In genomic region chr14:75963215-75963614, GRCm38 (mm10) we compare ENCODE assay signal across 17 mouse cellular contexts. TPM values are rescaled to one million over a fixed set of nuclear protein-coding genes. Genes with fewer than 3 reads are reported as not detected.
A peak's percentile ranks its signal among the peaks of the same experiment; 100 is the strongest.
DNase-seq lines count a peak whose midpoint lies in the region; ATAC-seq and TF ChIP-seq lines count a peak whose summit lies in the region.
"Had no signal": no experiment of that assay in that cellular context is flagged by ENCODE, and none has a peak within 500 bp of the region (broad histone marks: within the 10 kb centered on the region; RNA-seq: fewer than 3 reads in every experiment).

No protein-coding gene starts in this region.

- no peak overlapping the region for H3K4me2 ChIP-seq in forebrain, embryonic 12.5 days
- peak overlapping the region; percentile 44 for H3K4me2 ChIP-seq in midbrain, embryonic 14.5 days (ENCODE audit: low read length)
- H3K4me2 ChIP-seq in hindbrain, postnatal 0 days (ENCODE audit: low read depth, low read length): peak overlapping the region; percentile 53
- H3K4me2 ChIP-seq: embryonic facial prominence, embryonic 12.5 days; kidney, embryonic 15.5 days; liver, embryonic 15.5 days had no signal

- no peak for DNase-seq in forebrain, embryonic 10.5 days (ENCODE audit: extremely low spot score, low spot score)
- peak; percentile 54 for DNase-seq in midbrain, embryonic 14.5 days
- DNase-seq in midbrain, embryonic 10.5 days (ENCODE audit: low spot score): no peak
- peak; percentile 34 for DNase-seq in hindbrain, postnatal 0 days (ENCODE audit: low spot score)
- peak; percentile 6 for DNase-seq in retina, postnatal 1 day
- DNase-seq in natural killer cell, adult 2 months (ENCODE audit: low spot score in 2 of 2): no peak
- DNase-seq: cerebellum, adult 18-20 months; heart, postnatal 4 days; lung, postnatal 4 days had no signal

- H3K9ac ChIP-seq in forebrain, embryonic 12.5 days: no peak overlapping the region
- H3K9ac ChIP-seq in midbrain, embryonic 14.5 days (replicated peaks; ENCODE audit: low read length): peak overlapping the region; percentile 14; the same call in 1 of the 2 replicates
- H3K9ac ChIP-seq in hindbrain, postnatal 0 days (replicated peaks; ENCODE audit: low read length): peak overlapping the region; percentile 31; the same call in 1 of the 2 replicates
- H3K9ac ChIP-seq: embryonic facial prominence, embryonic 12.5 days; kidney, embryonic 15.5 days; liver, embryonic 15.5 days had no signal

- H3K4me3 ChIP-seq in forebrain, embryonic 12.5 days (replicated peaks): no peak overlapping the region
- H3K4me3 ChIP-seq in forebrain, embryonic 10.5 days: no peak overlapping the region
- peak overlapping the region; percentile 20 for H3K4me3 ChIP-seq in midbrain, embryonic 14.5 days (replicated peaks; ENCODE audit: low read depth, low read length)
- H3K4me3 ChIP-seq in midbrain, embryonic 10.5 days: no peak overlapping the region
- peak overlapping the region; percentile 35 for H3K4me3 ChIP-seq in hindbrain, postnatal 0 days (ENCODE audit: low read length)
- H3K4me3 ChIP-seq: embryonic facial prominence, embryonic 12.5 days; heart, embryonic 10.5 days; kidney, embryonic 15.5 days; liver, embryonic 15.5 days had no signal

- H3K27me3 ChIP-seq in forebrain, embryonic 12.5 days: no peaks in the 10 kb centered on the region
- H3K27me3 ChIP-seq in forebrain, embryonic 10.5 days (ENCODE audit: poor library complexity, severe bottlenecking): no peaks in the 10 kb centered on the region
- no peaks in the 10 kb centered on the region for H3K27me3 ChIP-seq in midbrain, embryonic 14.5 days (ENCODE audit: control insufficient read depth, insufficient read depth, low read length)
- no peaks in the 10 kb centered on the region for H3K27me3 ChIP-seq in midbrain, embryonic 10.5 days (ENCODE audit: low read depth, poor library complexity, severe bottlenecking)
- no peaks in the 10 kb centered on the region for H3K27me3 ChIP-seq in hindbrain, postnatal 0 days (ENCODE audit: insufficient read depth, low read length)
- H3K27me3 ChIP-seq: embryonic facial prominence, embryonic 12.5 days; kidney, embryonic 15.5 days; liver, embryonic 15.5 days had no signal

- ATAC-seq in forebrain, embryonic 12.5 days (ENCODE audit: low FRiP score): no peak
- ATAC-seq in midbrain, embryonic 14.5 days (ENCODE audit: low FRiP score, low TSS enrichment): no peak
- ATAC-seq in hindbrain, postnatal 0 days: no peak
- no peak for ATAC-seq in frontal cortex, adult (ENCODE audit: low TSS enrichment)

- no peaks in the 10 kb centered on the region for H3K9me3 ChIP-seq in forebrain, embryonic 12.5 days
- H3K9me3 ChIP-seq in forebrain, embryonic 10.5 days: no peaks in the 10 kb centered on the region
- no peaks in the 10 kb centered on the region for H3K9me3 ChIP-seq in midbrain, embryonic 14.5 days (ENCODE audit: control insufficient read depth, low read length)
- no peaks in the 10 kb centered on the region for H3K9me3 ChIP-seq in midbrain, embryonic 10.5 days (replicated peaks)
- H3K9me3 ChIP-seq in hindbrain, postnatal 0 days (ENCODE audit: low read length): no peaks in the 10 kb centered on the region
- H3K9me3 ChIP-seq: embryonic facial prominence, embryonic 12.5 days; heart, embryonic 10.5 days; kidney, embryonic 15.5 days; liver, embryonic 15.5 days had no signal

- no peak for TF ChIP-seq CTCF in hindbrain, postnatal 0 days (IDR thresholded peaks at IDR 0.05; ENCODE audit: low read depth)

- peaks cover 12% of the 10 kb centered on the region for H3K4me1 ChIP-seq in forebrain, embryonic 12.5 days
- H3K4me1 ChIP-seq in forebrain, embryonic 10.5 days: peaks cover 21% of the 10 kb centered on the region
- H3K4me1 ChIP-seq in midbrain, embryonic 14.5 days (ENCODE audit: control insufficient read depth, insufficient read depth, low read length): 0 out of 2 replicates have a peak, but pooled peaks cover 9% of the 10 kb centered on the region
- H3K4me1 ChIP-seq in midbrain, embryonic 10.5 days: no peaks in the 10 kb centered on the region
- H3K4me1 ChIP-seq in hindbrain, postnatal 0 days (ENCODE audit: insufficient read depth, low read length): no peaks in the 10 kb centered on the region
- H3K4me1 ChIP-seq: heart, embryonic 10.5 days; kidney, embryonic 15.5 days; liver, embryonic 15.5 days had no signal

- 0 out of 2 replicates have a peak overlapping the region, but pooled peaks have one; percentile 19 for H3K27ac ChIP-seq in forebrain, embryonic 12.5 days
- H3K27ac ChIP-seq in forebrain, embryonic 10.5 days: no peak overlapping the region
- peak overlapping the region; percentile 53; the same call in 1 of the 2 replicates for H3K27ac ChIP-seq in midbrain, embryonic 14.5 days (replicated peaks; ENCODE audit: low read depth, low read length)
- no peak overlapping the region for H3K27ac ChIP-seq in midbrain, embryonic 10.5 days (replicated peaks)
- H3K27ac ChIP-seq in hindbrain, postnatal 0 days: 0 out of 2 replicates have a peak overlapping the region, but pooled peaks have one; percentile 26
- H3K27ac ChIP-seq: embryonic facial prominence, embryonic 12.5 days; heart, embryonic 10.5 days; kidney, embryonic 15.5 days; liver, embryonic 15.5 days had no signal

- 24% methylated on average over 5 of the region's 5 CpGs for WGBS in forebrain, embryonic 12.5 days
- WGBS in forebrain, embryonic 10.5 days: 59% methylated on average over 5 of the region's 5 CpGs
- 31% methylated on average over 5 of the region's 5 CpGs for WGBS in midbrain, embryonic 14.5 days
- 70% methylated on average over 5 of the region's 5 CpGs for WGBS in midbrain, embryonic 10.5 days
- 28% methylated on average over 5 of the region's 5 CpGs for WGBS in hindbrain, postnatal 0 days

- no peaks in the 10 kb centered on the region for H3K36me3 ChIP-seq in forebrain, embryonic 12.5 days (replicated peaks)
- no peaks in the 10 kb centered on the region for H3K36me3 ChIP-seq in forebrain, embryonic 10.5 days (replicated peaks)
- no peaks in the 10 kb centered on the region for H3K36me3 ChIP-seq in midbrain, embryonic 14.5 days (ENCODE audit: control insufficient read depth, insufficient read depth, low read length)
- H3K36me3 ChIP-seq in midbrain, embryonic 10.5 days: no peaks in the 10 kb centered on the region
- H3K36me3 ChIP-seq in hindbrain, postnatal 0 days (ENCODE audit: insufficient read depth, low read length): no peaks in the 10 kb centered on the region
- H3K36me3 ChIP-seq: embryonic facial prominence, embryonic 12.5 days; heart, embryonic 10.5 days; kidney, embryonic 15.5 days; liver, embryonic 15.5 days had no signal

RNA-seq across cellular contexts. Expression of gene Kctd4, which starts 8.4 kb away (rescaled TPM):
- 1.5 and 1.6 TPM in 2 replicates for polyA plus RNA-seq in forebrain, embryonic 12.5 days (2016; fragmentation: Nextera tagmentation; extraction: Ambion mirVana)
- 0.52 and 0.88 TPM in 2 replicates for polyA plus RNA-seq in forebrain, embryonic 10.5 days (2016; fragmentation: Nextera tagmentation; extraction: Ambion mirVana)
- 10.0 and 10.9 TPM in 2 replicates for polyA plus RNA-seq in midbrain, embryonic 14.5 days (2014; fragmentation: Nextera tagmentation; extraction: Ambion mirVana)
- 0.42 and 0.60 TPM in 2 replicates for polyA plus RNA-seq in midbrain, embryonic 10.5 days (2016; fragmentation: Nextera tagmentation; extraction: Ambion mirVana)
- total RNA-seq in hindbrain, postnatal 0 days (2014; rRNA removed): 3.8 and 5.0 TPM in 2 replicates
- polyA plus RNA-seq in hindbrain, postnatal 0 days (2015; fragmentation: Nextera tagmentation; extraction: Ambion mirVana): 6.0 and 7.0 TPM in 2 replicates
- total RNA-seq: adrenal gland, postnatal 4 days; heart, postnatal 4 days had no signal
- polyA plus RNA-seq: spleen, adult 2 months had no signal

RNA-seq across cellular contexts. Expression of gene Gtf2f2, which starts 47.5 kb away (rescaled TPM):
- 49.7 and 50.3 TPM in 2 replicates for polyA plus RNA-seq in forebrain, embryonic 12.5 days (2016; fragmentation: Nextera tagmentation; extraction: Ambion mirVana)
- 57.3 and 59.0 TPM in 2 replicates for polyA plus RNA-seq in forebrain, embryonic 10.5 days (2016; fragmentation: Nextera tagmentation; extraction: Ambion mirVana)
- 40.1 and 44.3 TPM in 2 replicates for polyA plus RNA-seq in midbrain, embryonic 14.5 days (2014; fragmentation: Nextera tagmentation; extraction: Ambion mirVana)
- 55.5 and 58.9 TPM in 2 replicates for polyA plus RNA-seq in midbrain, embryonic 10.5 days (2016; fragmentation: Nextera tagmentation; extraction: Ambion mirVana)
- 14.8 and 18.5 TPM in 2 replicates for total RNA-seq in hindbrain, postnatal 0 days (2014; rRNA removed)
- polyA plus RNA-seq in hindbrain, postnatal 0 days (2015; fragmentation: Nextera tagmentation; extraction: Ambion mirVana): 40.9 and 41.3 TPM in 2 replicates

Comparison
In these comparisons a context has a peak if more than half of its experiments do, and no peak if none do; other contexts are left out.
1. H3K27ac ChIP-seq: peak in forebrain, embryonic 12.5 days (single experiment), midbrain, embryonic 14.5 days (single experiment) and hindbrain, postnatal 0 days (single experiment); none in forebrain, embryonic 10.5 days (single experiment) and midbrain, embryonic 10.5 days (single experiment).
2. H3K4me3 ChIP-seq: peak in midbrain, embryonic 14.5 days (single experiment) and hindbrain, postnatal 0 days (single experiment); none in forebrain, embryonic 12.5 days (single experiment), forebrain, embryonic 10.5 days (single experiment) and midbrain, embryonic 10.5 days (single experiment).
3. DNase-seq: peak in midbrain, embryonic 14.5 days (single experiment), hindbrain, postnatal 0 days (single experiment) and retina, postnatal 1 day (single experiment); none in forebrain, embryonic 10.5 days (single experiment), midbrain, embryonic 10.5 days (single experiment) and natural killer cell, adult 2 months (0 of 2).